Mouse (Mus musculus) liver, adult 2 months (tissue): ENCODE measurements around the gene Ahcyl2.

Experiments
- CTCF ChIP-seq: fragments of 200-500 bp; IDR thresholded peaks from 2 replicates; pipeline ENCODE4 v1.5.1; 2011; ENCODE audit warnings: low read depth, low read length, control low read depth
- POLR2A ChIP-seq: fragments of 200-500 bp; IDR thresholded peaks from 2 replicates; pipeline ENCODE4 v1.6.1; 2011; ENCODE audit warnings: low read length, control low read depth; ENCODE audit not compliant: insufficient read depth; ENCODE audit errors: extremely low read depth

DNA sequence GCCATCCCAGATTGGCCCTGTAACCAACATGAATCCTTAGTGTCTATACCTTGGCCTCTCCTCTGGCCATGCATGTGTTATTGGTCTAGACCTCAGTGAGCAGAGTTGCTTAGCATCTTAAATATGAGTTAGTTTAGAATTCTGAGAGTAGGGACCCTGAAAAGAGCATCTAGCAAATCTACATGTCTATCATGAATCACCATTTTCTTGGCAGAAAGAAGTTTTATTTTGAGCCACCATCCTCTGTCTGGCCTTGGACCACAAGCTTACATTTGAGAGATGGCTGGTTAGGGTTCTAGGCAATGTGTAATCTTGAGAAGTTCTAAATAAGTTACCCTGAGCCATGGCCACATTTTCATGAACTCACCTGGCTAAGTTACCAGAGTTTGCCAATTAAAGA lies 162.3 kb downstream of the Ahcyl2 start:
- no peak for TF ChIP-seq POLR2A
- no peak for TF ChIP-seq CTCF
